Mouse (Mus musculus): ENCODE results near the gene Lrig2.
A peak's percentile ranks its signal among the peaks of the same experiment; 100 is the strongest.

The Lrig2 gene

GRCm38 (mm10) chr3:104511538-104512423 lies at the start of gene Lrig2:
Gene Lrig2, minus strand, starts transcription at chr3:104511918.
- DNase-seq (ENCODE audit: low spot score in 2 of 2), result peak; percentile 97 to 99

- DNase-seq (ENCODE audit: low spot score in 2 of 2), result no peak
Measured at GRCm38 (mm10) chr3:104556624-104557023, 44.9 kb upstream of the Lrig2 start.

- no peak for DNase-seq (ENCODE audit: low spot score in 2 of 2)
Measured at GRCm38 (mm10) chr3:104550594-104550993, 38.9 kb upstream of the Lrig2 start.

- no peak for DNase-seq (ENCODE audit: low spot score in 2 of 2)
Measured at GRCm38 (mm10) chr3:104548367-104549087, 36.8 kb upstream of the Lrig2 start.

- DNase-seq (ENCODE audit: low spot score in 2 of 2), result no peak
Measured at GRCm38 (mm10) chr3:104543825-104544224, 32.1 kb upstream of the Lrig2 start.

- no peak for DNase-seq (ENCODE audit: low spot score in 2 of 2)
Measured at GRCm38 (mm10) chr3:104542065-104542429, 30.3 kb upstream of the Lrig2 start.

GRCm38 (mm10) chr3:104541139-104542064 lies 29.7 kb upstream of the Lrig2 start:
- peak; percentile 38 to 71 for DNase-seq (ENCODE audit: low spot score in 2 of 2)

- no peak for DNase-seq (ENCODE audit: low spot score in 2 of 2)
Measured at GRCm38 (mm10) chr3:104540480-104541138, 28.9 kb upstream of the Lrig2 start.

- no peak for DNase-seq (ENCODE audit: low spot score in 2 of 2)
Measured at GRCm38 (mm10) chr3:104533223-104533622, 21.5 kb upstream of the Lrig2 start.

- DNase-seq (ENCODE audit: low spot score in 2 of 2), result no peak
Measured at GRCm38 (mm10) chr3:104526115-104526882, 14.6 kb upstream of the Lrig2 start.

- DNase-seq (ENCODE audit: low spot score in 2 of 2), result no peak
Measured at GRCm38 (mm10) chr3:104525516-104525915, 13.8 kb upstream of the Lrig2 start.

GRCm38 (mm10) chr3:104525029-104525428 lies 13.3 kb upstream of the Lrig2 start:
- no peak for DNase-seq (ENCODE audit: low spot score in 2 of 2)

GRCm38 (mm10) chr3:104523333-104523871 lies 11.7 kb upstream of the Lrig2 start:
- peak in 1 of 2 experiments; percentile 31 for DNase-seq (ENCODE audit: low spot score in 2 of 2)

- DNase-seq (ENCODE audit: low spot score in 2 of 2), result no peak
Measured at GRCm38 (mm10) chr3:104521341-104521924, 9.7 kb upstream of the Lrig2 start.

GRCm38 (mm10) chr3:104520471-104520870 lies 8.8 kb upstream of the Lrig2 start:
- no peak for DNase-seq (ENCODE audit: low spot score in 2 of 2)

- DNase-seq (ENCODE audit: low spot score in 2 of 2), result no peak
Measured at GRCm38 (mm10) chr3:104518931-104519330, 7.2 kb upstream of the Lrig2 start.

GRCm38 (mm10) chr3:104518411-104518810 lies 6.7 kb upstream of the Lrig2 start:
- DNase-seq (ENCODE audit: low spot score in 2 of 2), result no peak

- DNase-seq (ENCODE audit: low spot score in 2 of 2), result no peak
Measured at GRCm38 (mm10) chr3:104517161-104517560, 5.4 kb upstream of the Lrig2 start.

- DNase-seq (ENCODE audit: low spot score in 2 of 2), result no peak
Measured at GRCm38 (mm10) chr3:104514510-104514909, 2.8 kb upstream of the Lrig2 start.

- no peak for DNase-seq (ENCODE audit: low spot score in 2 of 2)
Measured at GRCm38 (mm10) chr3:104512424-104512748, 668 bp upstream of the Lrig2 start.
